Mouse (Mus musculus): ENCODE measurements around the gene Spcs2. TPM values are rescaled to one million over a fixed set of nuclear protein-coding genes. Genes with fewer than 3 reads are reported as not detected.
A peak's percentile ranks its signal among the peaks of the same experiment; 100 is the strongest.

Spcs2 gene
- polyA plus RNA-seq, 1 experiment from 2014 or later = 352 TPM

DNA sequence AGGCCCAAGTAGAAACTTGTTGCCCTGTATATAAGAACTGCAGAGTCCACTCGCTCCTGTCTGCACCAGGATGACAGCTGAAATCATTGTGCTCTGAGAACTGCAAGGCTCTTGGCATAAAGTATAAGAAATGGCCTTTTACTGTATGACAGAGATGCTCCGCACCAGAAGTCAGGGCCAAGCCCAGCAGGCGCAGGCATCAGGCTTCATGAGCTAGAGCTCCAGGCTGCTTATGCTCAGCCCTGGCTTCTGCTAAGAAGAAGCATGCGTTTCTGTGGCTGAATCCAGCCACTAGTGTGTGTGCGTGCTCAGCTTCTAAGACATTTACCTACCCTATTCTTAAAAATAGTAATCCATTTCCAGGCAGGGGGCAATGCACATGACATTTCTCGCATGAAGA lies 31.2 kb upstream of the Spcs2 start:
- Histone ChIP-seq H3K9me3 (ENCODE audit: control insufficient read depth, low read length) (no peaks in the 10 kb centered on the region), H3K36me3 (ENCODE audit: control insufficient read depth, insufficient read depth, low read length) (no peaks in the 10 kb centered on the region), H3K27ac (replicated peaks; ENCODE audit: low read depth, low read length) (no peak overlapping the region), H3K4me3 (ENCODE audit: low read depth, low read length) (no peak overlapping the region), H3K27me3 (ENCODE audit: control insufficient read depth, insufficient read depth, low read length) (no peaks in the 10 kb centered on the region), H3K4me1 (ENCODE audit: control insufficient read depth, insufficient read depth, low read length) (no peaks in the 10 kb centered on the region), H3K4me2 (ENCODE audit: low read depth, severe bottlenecking) (no peak overlapping the region), H3K9ac (ENCODE audit: low read length) (no peak overlapping the region)
- DNase-seq (ENCODE audit: low spot score) (no peak), ATAC-seq (ENCODE audit: insufficient number of reproducible peaks, low FRiP score, low TSS enrichment, low read depth) (no peak)
- 85% methylated on average over 6 of the region's 6 CpGs for WGBS

GRCm38 (mm10) chr7:99893967-99894366 lies 30.7 kb upstream of the Spcs2 start:
- no peak for DNase-seq (ENCODE audit: low spot score)

DNA sequence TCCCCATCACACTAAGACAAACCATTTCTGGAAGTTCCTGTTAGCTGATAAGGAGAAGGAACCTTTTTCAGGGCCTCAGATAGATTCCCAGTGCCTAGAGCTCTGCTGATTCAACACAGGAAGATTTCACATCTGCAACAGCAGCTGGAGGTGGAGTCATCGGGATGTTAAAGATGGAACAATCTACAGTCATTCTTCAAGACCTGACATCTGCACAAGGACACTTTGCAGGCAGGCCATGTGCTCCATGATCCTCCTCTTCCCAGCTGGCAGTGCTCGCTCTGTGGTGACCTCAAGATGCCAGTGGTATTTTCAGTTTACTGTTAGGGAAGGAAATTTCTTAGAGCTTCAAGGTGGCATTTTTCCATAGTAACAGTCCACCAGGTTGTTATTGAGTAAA lies 29.1 kb upstream of the Spcs2 start:
- DNase-seq (ENCODE audit: low spot score) = no peak
- WGBS = 93% methylated on average over 2 of the region's 2 CpGs
- no peaks in the 10 kb centered on the region for H3K4me1 ChIP-seq (ENCODE audit: control insufficient read depth, insufficient read depth, low read length)
- H3K9ac ChIP-seq (ENCODE audit: low read length) = no peak overlapping the region
- H3K4me3 ChIP-seq (ENCODE audit: low read depth, low read length) = no peak overlapping the region
- H3K27me3 ChIP-seq (ENCODE audit: control insufficient read depth, insufficient read depth, low read length) = no peaks in the 10 kb centered on the region
- no peak for ATAC-seq (ENCODE audit: insufficient number of reproducible peaks, low FRiP score, low TSS enrichment, low read depth)
- no peaks in the 10 kb centered on the region for H3K36me3 ChIP-seq (ENCODE audit: control insufficient read depth, insufficient read depth, low read length)
- no peak overlapping the region for H3K27ac ChIP-seq (replicated peaks; ENCODE audit: low read depth, low read length)
- no peak overlapping the region for H3K4me2 ChIP-seq (ENCODE audit: low read depth, severe bottlenecking)
- H3K9me3 ChIP-seq (ENCODE audit: control insufficient read depth, low read length) = no peaks in the 10 kb centered on the region

More at GRCm38 (mm10) chr7:99893967-99894366, 30.7 kb upstream of the Spcs2 start:
- Histone ChIP-seq H3K9ac (ENCODE audit: low read length) (no peak overlapping the region), H3K4me1 (ENCODE audit: control insufficient read depth, insufficient read depth, low read length) (no peaks in the 10 kb centered on the region), H3K27me3 (ENCODE audit: control insufficient read depth, insufficient read depth, low read length) (no peaks in the 10 kb centered on the region), H3K36me3 (ENCODE audit: control insufficient read depth, insufficient read depth, low read length) (no peaks in the 10 kb centered on the region), H3K4me3 (ENCODE audit: low read depth, low read length) (no peak overlapping the region), H3K27ac (replicated peaks; ENCODE audit: low read depth, low read length) (no peak overlapping the region), H3K4me2 (ENCODE audit: low read depth, severe bottlenecking) (no peak overlapping the region), H3K9me3 (ENCODE audit: control insufficient read depth, low read length) (no peaks in the 10 kb centered on the region)
- WGBS = 83% methylated on average over 3 of the region's 3 CpGs
- no peak for ATAC-seq (ENCODE audit: insufficient number of reproducible peaks, low FRiP score, low TSS enrichment, low read depth)

- ATAC-seq (ENCODE audit: insufficient number of reproducible peaks, low FRiP score, low TSS enrichment, low read depth) (no peak), DNase-seq (ENCODE audit: low spot score) (no peak)
- Histone ChIP-seq H3K9me3 (ENCODE audit: control insufficient read depth, low read length) (no peaks in the 10 kb centered on the region), H3K4me3 (ENCODE audit: low read depth, low read length) (no peak overlapping the region), H3K4me1 (ENCODE audit: control insufficient read depth, insufficient read depth, low read length) (no peaks in the 10 kb centered on the region), H3K36me3 (ENCODE audit: control insufficient read depth, insufficient read depth, low read length) (no peaks in the 10 kb centered on the region), H3K9ac (ENCODE audit: low read length) (no peak overlapping the region), H3K27me3 (ENCODE audit: control insufficient read depth, insufficient read depth, low read length) (no peaks in the 10 kb centered on the region), H3K27ac (replicated peaks; ENCODE audit: low read depth, low read length) (no peak overlapping the region), H3K4me2 (ENCODE audit: low read depth, severe bottlenecking) (no peak overlapping the region)
- WGBS = 69% methylated on average over 3 of the region's 3 CpGs
These were observed 28.2 kb upstream of the Spcs2 start for GRCm38 (mm10) chr7:99891471-99891870.

DNA sequence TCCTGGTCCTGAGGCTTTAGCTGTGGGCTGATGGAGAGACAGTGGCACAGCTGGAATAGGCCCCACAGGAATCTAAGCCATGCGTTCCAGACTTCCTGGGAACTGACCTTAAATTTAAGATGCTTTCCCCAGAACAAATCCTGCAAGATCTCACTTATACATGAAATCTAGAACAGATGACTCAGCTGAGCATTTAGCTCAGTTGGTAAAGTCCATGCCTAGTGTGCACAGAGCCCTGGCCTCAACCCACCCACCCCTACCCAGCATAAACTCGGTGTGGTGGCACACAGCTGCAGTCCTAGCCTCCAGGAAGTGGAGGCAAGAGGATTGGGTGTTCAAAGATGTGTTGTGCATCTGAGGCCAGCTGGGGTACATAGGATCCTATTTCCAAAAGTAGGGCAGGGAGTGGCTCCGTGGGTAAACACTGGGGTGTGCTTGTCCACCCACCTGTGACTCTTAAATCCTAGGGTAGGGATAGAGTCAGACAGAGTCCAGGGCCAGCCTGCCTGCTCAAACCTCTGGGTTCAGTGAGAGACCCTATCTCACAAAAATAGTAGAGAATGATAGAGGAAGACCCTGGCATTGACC lies 27.0 kb upstream of the Spcs2 start:
- H3K4me1 ChIP-seq (ENCODE audit: control insufficient read depth, insufficient read depth, low read length) = no peaks in the 10 kb centered on the region
- no peak for ATAC-seq (ENCODE audit: insufficient number of reproducible peaks, low FRiP score, low TSS enrichment, low read depth)
- WGBS = 78% methylated on average over 3 of the region's 3 CpGs

GRCm38 (mm10) chr7:99889175-99889880 lies 26.1 kb upstream of the Spcs2 start:
- ATAC-seq (ENCODE audit: insufficient number of reproducible peaks, low FRiP score, low TSS enrichment, low read depth) (no peak), DNase-seq (ENCODE audit: low spot score) (peak; percentile 27)
- Histone ChIP-seq H3K27me3 (ENCODE audit: control insufficient read depth, insufficient read depth, low read length) (no peaks in the 10 kb centered on the region), H3K4me1 (ENCODE audit: control insufficient read depth, insufficient read depth, low read length) (no peaks in the 10 kb centered on the region), H3K9me3 (ENCODE audit: control insufficient read depth, low read length) (no peaks in the 10 kb centered on the region), H3K27ac (replicated peaks; ENCODE audit: low read depth, low read length) (no peak overlapping the region), H3K4me2 (ENCODE audit: low read depth, severe bottlenecking) (no peak overlapping the region), H3K36me3 (ENCODE audit: control insufficient read depth, insufficient read depth, low read length) (no peaks in the 10 kb centered on the region), H3K4me3 (ENCODE audit: low read depth, low read length) (no peak overlapping the region), H3K9ac (ENCODE audit: low read length) (no peak overlapping the region)
- WGBS = 51% methylated on average over 10 of the region's 10 CpGs

More for the DNA sequence above, 27.0 kb upstream of the Spcs2 start:
- no peak overlapping the region for H3K9ac ChIP-seq (ENCODE audit: low read length)
- H3K9me3 ChIP-seq (ENCODE audit: control insufficient read depth, low read length) = no peaks in the 10 kb centered on the region
- H3K4me3 ChIP-seq (ENCODE audit: low read depth, low read length) = no peak overlapping the region
- H3K27ac ChIP-seq (replicated peaks; ENCODE audit: low read depth, low read length) = no peak overlapping the region
- no peak overlapping the region for H3K4me2 ChIP-seq (ENCODE audit: low read depth, severe bottlenecking)
- no peaks in the 10 kb centered on the region for H3K27me3 ChIP-seq (ENCODE audit: control insufficient read depth, insufficient read depth, low read length)
- no peaks in the 10 kb centered on the region for H3K36me3 ChIP-seq (ENCODE audit: control insufficient read depth, insufficient read depth, low read length)
- DNase-seq (ENCODE audit: low spot score) = no peak

GRCm38 (mm10) chr7:99887743-99888142 lies 24.5 kb upstream of the Spcs2 start:
- H3K4me2 ChIP-seq (ENCODE audit: low read depth, severe bottlenecking) = no peak overlapping the region
- no peaks in the 10 kb centered on the region for H3K4me1 ChIP-seq (ENCODE audit: control insufficient read depth, insufficient read depth, low read length)
- DNase-seq (ENCODE audit: low spot score) (no peak), ATAC-seq (ENCODE audit: insufficient number of reproducible peaks, low FRiP score, low TSS enrichment, low read depth) (no peak)
- no peaks in the 10 kb centered on the region for H3K9me3 ChIP-seq (ENCODE audit: control insufficient read depth, low read length)
- no peaks in the 10 kb centered on the region for H3K27me3 ChIP-seq (ENCODE audit: control insufficient read depth, insufficient read depth, low read length)
- no peaks in the 10 kb centered on the region for H3K36me3 ChIP-seq (ENCODE audit: control insufficient read depth, insufficient read depth, low read length)
- H3K27ac ChIP-seq (replicated peaks; ENCODE audit: low read depth, low read length) = no peak overlapping the region
- H3K9ac ChIP-seq (ENCODE audit: low read length) = no peak overlapping the region
- H3K4me3 ChIP-seq (ENCODE audit: low read depth, low read length) = no peak overlapping the region

- 63% methylated on average over 2 of the region's 2 CpGs for WGBS
- no peak overlapping the region for H3K4me3 ChIP-seq (ENCODE audit: low read depth, low read length)
- H3K4me1 ChIP-seq (ENCODE audit: control insufficient read depth, insufficient read depth, low read length) = no peaks in the 10 kb centered on the region
- no peak overlapping the region for H3K4me2 ChIP-seq (ENCODE audit: low read depth, severe bottlenecking)
- no peak for ATAC-seq (ENCODE audit: insufficient number of reproducible peaks, low FRiP score, low TSS enrichment, low read depth)
- no peaks in the 10 kb centered on the region for H3K36me3 ChIP-seq (ENCODE audit: control insufficient read depth, insufficient read depth, low read length)
- no peaks in the 10 kb centered on the region for H3K27me3 ChIP-seq (ENCODE audit: control insufficient read depth, insufficient read depth, low read length)
- DNase-seq (ENCODE audit: low spot score) = no peak
- no peak overlapping the region for H3K27ac ChIP-seq (replicated peaks; ENCODE audit: low read depth, low read length)
- no peak overlapping the region for H3K9ac ChIP-seq (ENCODE audit: low read length)
- no peaks in the 10 kb centered on the region for H3K9me3 ChIP-seq (ENCODE audit: control insufficient read depth, low read length)
These were observed 24.0 kb upstream of the Spcs2 start for GRCm38 (mm10) chr7:99887230-99887735.

Data from limb, embryonic 11.5 days (tissue).